In the genomic region with DNA sequence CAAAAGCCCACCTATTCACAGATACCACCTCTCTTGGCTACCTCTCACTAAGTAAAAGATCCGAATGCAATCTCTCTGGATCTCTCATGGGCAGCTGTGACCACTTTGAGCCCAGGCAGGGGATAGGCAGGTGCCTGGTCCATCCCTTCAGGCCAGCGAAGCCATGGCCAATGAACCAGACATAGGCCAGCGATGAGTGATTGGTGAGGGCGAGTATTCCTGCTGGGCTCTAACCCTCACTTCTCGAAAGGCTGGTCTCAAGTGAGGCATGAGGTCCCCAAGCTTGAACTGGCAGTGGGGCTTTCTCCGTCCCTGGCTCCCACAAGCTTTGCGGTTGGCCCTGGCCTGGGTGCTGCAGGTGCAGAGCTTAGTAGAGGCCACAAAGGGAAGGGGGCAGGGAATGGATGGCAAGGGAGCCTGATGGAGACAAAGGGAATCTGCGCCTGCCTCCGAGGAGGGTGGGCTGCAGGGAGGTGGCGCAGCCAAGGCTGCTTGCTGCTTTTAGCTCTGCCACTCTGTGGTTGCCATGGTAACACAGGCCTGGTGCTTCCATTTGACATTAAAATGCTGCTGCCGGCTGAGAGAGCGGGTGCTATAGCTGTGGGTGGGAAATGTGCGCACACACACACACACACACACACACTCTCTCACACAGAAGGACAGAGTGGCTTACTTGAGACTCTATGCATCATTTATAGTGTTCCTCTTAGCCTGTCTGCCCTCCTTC, we compare ENCODE assay signal across 9 mouse cellular contexts. TPM values are rescaled to one million over a fixed set of nuclear protein-coding genes. Genes with fewer than 3 reads are reported as not detected.
DNase-seq lines count a peak whose midpoint lies in the region; ATAC-seq lines count a peak whose summit lies in the region.
"Had no signal": no experiment of that assay in that cellular context is flagged by ENCODE, and none has a peak within 500 bp of the region (broad histone marks: within the 10 kb centered on the region; RNA-seq: fewer than 3 reads in every experiment).

No protein-coding gene starts in this region.

- peak; percentile 96 for ATAC-seq in midbrain, embryonic 13.5 days
- ATAC-seq in erythroid progenitor cell, adult 5-6 weeks (replicated peaks; ENCODE audit: low FRiP score, poor library complexity, severe bottlenecking) = no peak

- intact Hi-C loops in heart, postnatal 36 days (cut with DNase I) = no loop called here

- peak overlapping the region; percentile 36 for H3K4me3 ChIP-seq in forebrain, embryonic 10.5 days
- H3K4me3 ChIP-seq in midbrain, embryonic 13.5 days (replicated peaks) = no peak overlapping the region

- H3K27me3 ChIP-seq in forebrain, embryonic 10.5 days (ENCODE audit: poor library complexity, severe bottlenecking) = peaks cover 11% of the 10 kb centered on the region
- H3K27me3 ChIP-seq in midbrain, embryonic 13.5 days = no peaks in the 10 kb centered on the region

- H3K4me2 ChIP-seq in midbrain, embryonic 13.5 days (replicated peaks) = peak overlapping the region; percentile 35

- no peaks in the 10 kb centered on the region for H3K36me3 ChIP-seq in forebrain, embryonic 10.5 days (replicated peaks)
- H3K36me3 ChIP-seq in midbrain, embryonic 13.5 days = no peaks in the 10 kb centered on the region

- WGBS in forebrain, embryonic 10.5 days = 16% methylated on average over 13 of the region's 13 CpGs
- 8% methylated on average over 13 of the region's 13 CpGs for WGBS in midbrain, embryonic 13.5 days

- H3K9me3 ChIP-seq in forebrain, embryonic 10.5 days = no peaks in the 10 kb centered on the region
- H3K9me3 ChIP-seq in midbrain, embryonic 13.5 days = no peaks in the 10 kb centered on the region

- H3K27ac ChIP-seq in forebrain, embryonic 10.5 days = peak overlapping the region; percentile 88
- peak overlapping the region; percentile 98 for H3K27ac ChIP-seq in midbrain, embryonic 13.5 days
- H3K27ac ChIP-seq: liver, embryonic 14.5 days had no signal

- peak overlapping the region; percentile 55 for H3K9ac ChIP-seq in midbrain, embryonic 13.5 days (replicated peaks)
- H3K9ac ChIP-seq: liver, embryonic 14.5 days had no signal

- DNase-seq in spleen, postnatal 36 days (ENCODE audit: low spot score in 2 of 2) = peak; percentile 38 to 42
- DNase-seq in spleen, postnatal 14 days (ENCODE audit: low spot score in 2 of 2) = no peak
- DNase-seq in forebrain, embryonic 10.5 days (ENCODE audit: extremely low spot score, low spot score) = peak; percentile 84
- DNase-seq in layer of hippocampus, adult 11-12 months (ENCODE audit: low spot score) = peak; percentile 96
- DNase-seq in thymus, postnatal 0 days (ENCODE audit: low spot score) = peak; percentile 85
- DNase-seq in heart, postnatal 36 days = no peak

- H3K4me1 ChIP-seq in forebrain, embryonic 10.5 days = peaks cover 52% of the 10 kb centered on the region
- H3K4me1 ChIP-seq in midbrain, embryonic 13.5 days (replicated peaks) = peaks cover 59% of the 10 kb centered on the region

RNA-seq across cellular contexts. Expression of a gene that starts 27.1 kb away (rescaled TPM):
- polyA plus RNA-seq in forebrain, embryonic 10.5 days (2016; fragmentation: Nextera tagmentation; extraction: Ambion mirVana) = 3.1 and 4.7 TPM in 2 replicates
- polyA plus RNA-seq in midbrain, embryonic 13.5 days (2015; fragmentation: Nextera tagmentation; extraction: Ambion mirVana) = 88.3 and 98.6 TPM in 2 replicates
- 1.2 and 1.7 TPM in 2 replicates for polyA plus RNA-seq in thymus, postnatal 0 days (2015; fragmentation: Nextera tagmentation; extraction: Ambion mirVana)
- 2.5 and 5.4 TPM in 2 replicates for total RNA-seq in erythroid progenitor cell, adult 5-6 weeks (2015; ENCODE audit: low replicate concordance)
- 2.0 and 2.1 TPM in 2 replicates for total RNA-seq in erythroid progenitor cell, adult 5-6 weeks (2017; ENCODE audit: low replicate concordance)
- 1 to 10 TPM; 1.2 to 1.5 TPM for total RNA-seq in heart, postnatal 36 days (2021)

Comparison
In these comparisons a context has a peak if more than half of its experiments do, and no peak if none do; other contexts are left out.
1. DNase-seq: peak in spleen, postnatal 36 days (2 of 2), forebrain, embryonic 10.5 days (single experiment), layer of hippocampus, adult 11-12 months (single experiment) and thymus, postnatal 0 days (single experiment); none in spleen, postnatal 14 days (0 of 2) and heart, postnatal 36 days (0 of 2).
2. RNA of a gene that starts 27.1 kb away (polyA plus RNA-seq): 88.3 to 98.6 TPM in midbrain, embryonic 13.5 days; 3.1 to 4.7 TPM in forebrain, embryonic 10.5 days and 1.2 to 1.7 TPM in thymus, postnatal 0 days; every median in the first group is over 10 times any median in the second.